Mouse (Mus musculus) ovary, adult 18-20 months (tissue): ENCODE results near the gene Olfr65.

Experiments
- DNase-seq: peaks from one replicate; pipeline ENCODE4 v3.0.0; 2022; ENCODE audit warnings: low spot score, mixed read lengths

Gene Olfr65

GRCm38 (mm10) chr7:103903187-103903586 is at the start of gene Olfr65:
Gene Olfr65, plus strand, starts transcription at chr7:103903487.
- DNase-seq, result no peak

- no peak for DNase-seq
Observed at GRCm38 (mm10) chr7:103854669-103855068, 48.6 kb upstream of the Olfr65 start.

- DNase-seq, result no peak
Observed at GRCm38 (mm10) chr7:103859076-103859475, 44.2 kb upstream of the Olfr65 start.

- DNase-seq, result peak; percentile 52
Observed at GRCm38 (mm10) chr7:103860855-103861254, 42.4 kb upstream of the Olfr65 start.

DNA sequence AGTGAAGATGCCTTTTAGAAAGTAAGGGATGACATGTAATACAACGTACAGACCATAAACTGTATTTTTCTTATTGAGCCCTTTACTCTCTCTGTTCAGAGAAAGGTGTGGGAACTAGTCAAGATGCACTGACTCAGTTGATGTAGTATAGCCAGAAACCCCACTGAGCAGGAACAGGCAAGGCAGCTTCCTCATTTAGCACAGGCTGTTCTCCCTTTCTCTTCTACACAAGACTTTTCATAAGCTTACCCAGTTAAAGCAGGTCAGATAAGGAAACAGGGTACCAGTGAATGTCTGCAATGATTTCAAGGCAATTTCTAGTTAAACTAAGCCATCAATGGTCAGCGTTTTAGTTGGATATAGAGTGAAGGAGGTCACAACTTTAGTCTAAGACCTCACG is 41.8 kb upstream of the Olfr65 start:
- DNase-seq, result no peak

DNA sequence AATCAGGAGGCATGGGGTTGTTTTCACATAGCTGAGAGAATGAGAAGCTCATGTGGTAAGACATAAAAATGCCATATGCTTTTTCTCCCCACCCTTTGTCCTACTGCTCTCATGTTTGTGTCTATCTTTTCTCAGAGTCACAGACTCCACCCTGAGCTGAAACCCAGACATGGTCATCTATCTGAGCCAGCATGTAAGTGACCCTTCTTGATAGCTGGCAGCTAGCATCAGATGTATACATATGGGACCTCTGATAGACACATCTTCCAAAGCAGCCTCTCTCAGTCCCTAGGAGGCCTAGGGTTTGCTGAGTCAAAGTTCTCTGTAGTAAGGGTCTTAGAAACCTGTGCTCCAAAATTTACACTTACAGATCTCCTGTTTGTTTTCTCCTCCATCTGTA is 37.6 kb upstream of the Olfr65 start:
- DNase-seq, result no peak

DNA sequence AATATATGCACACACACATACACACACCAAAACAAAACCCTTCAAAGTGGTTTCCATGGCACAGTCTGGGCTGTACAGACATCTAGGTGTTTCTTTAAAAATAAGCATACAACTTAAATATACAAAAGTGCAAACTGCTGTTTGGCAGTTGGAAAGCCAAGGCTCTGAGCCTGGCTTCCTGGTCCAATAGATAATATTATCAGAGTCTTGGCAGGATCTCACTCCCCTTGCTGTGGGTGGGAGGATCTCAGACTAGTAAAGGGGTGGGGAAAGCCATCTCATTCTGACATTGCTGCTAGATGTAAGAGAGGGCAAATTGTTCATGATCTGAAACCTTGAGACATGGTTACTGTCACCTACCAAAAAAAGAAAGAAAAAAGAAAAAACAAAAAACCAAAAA is 32.6 kb upstream of the Olfr65 start:
- DNase-seq, result no peak

- no peak for DNase-seq
Observed at GRCm38 (mm10) chr7:103873064-103873463, 30.2 kb upstream of the Olfr65 start.

DNA sequence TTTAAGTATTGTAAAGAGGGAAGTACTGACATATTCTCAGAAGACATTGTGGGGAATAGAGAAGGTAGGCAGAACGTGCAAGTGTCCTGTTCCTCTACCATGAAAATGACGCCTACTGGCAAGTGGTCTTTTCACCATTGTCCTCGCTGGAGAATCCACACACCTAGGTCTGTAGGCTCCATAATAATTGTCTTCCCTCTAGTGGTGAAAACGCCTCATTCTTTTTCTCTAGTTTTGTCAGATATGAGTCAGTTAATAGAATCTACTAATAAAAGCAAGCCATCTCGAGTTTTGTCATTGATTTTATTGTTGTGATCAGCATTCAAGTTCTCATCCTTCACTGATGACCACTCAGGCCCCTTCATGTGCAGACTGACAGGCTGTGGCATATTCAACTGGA is 28.8 kb upstream of the Olfr65 start:
- no peak for DNase-seq

- no peak for DNase-seq
Observed at GRCm38 (mm10) chr7:103877093-103877492, 26.2 kb upstream of the Olfr65 start.

DNA sequence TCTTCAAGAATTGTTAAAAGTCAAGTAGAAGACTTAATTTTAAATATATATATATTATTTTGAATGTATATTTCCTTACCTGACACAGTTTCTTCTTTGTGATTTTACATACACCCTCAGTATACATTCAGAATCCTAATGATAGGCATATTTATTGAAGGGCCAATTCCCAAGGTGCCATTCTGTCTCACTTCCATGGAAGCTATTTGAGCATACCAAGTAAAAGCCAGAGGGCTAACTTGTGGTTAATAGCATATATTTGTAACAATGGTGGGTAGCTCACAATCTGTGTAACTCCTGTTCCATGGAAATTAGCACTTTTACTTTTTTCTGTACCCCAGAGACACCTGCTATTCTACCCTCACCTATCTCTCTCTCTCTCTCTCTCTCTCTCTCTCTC is 17.1 kb upstream of the Olfr65 start, which contains the start of gene Olfr66:
Gene Olfr66 (minus strand): TSS at position 101 of the 400 bp plus-strand sequence.
- DNase-seq, result no peak

GRCm38 (mm10) chr7:103894385-103894784 is 8.9 kb upstream of the Olfr65 start, which contains the start of gene Olfr64:
Gene Olfr64, minus strand, starts transcription at chr7:103894485.
- DNase-seq, result no peak

DNA sequence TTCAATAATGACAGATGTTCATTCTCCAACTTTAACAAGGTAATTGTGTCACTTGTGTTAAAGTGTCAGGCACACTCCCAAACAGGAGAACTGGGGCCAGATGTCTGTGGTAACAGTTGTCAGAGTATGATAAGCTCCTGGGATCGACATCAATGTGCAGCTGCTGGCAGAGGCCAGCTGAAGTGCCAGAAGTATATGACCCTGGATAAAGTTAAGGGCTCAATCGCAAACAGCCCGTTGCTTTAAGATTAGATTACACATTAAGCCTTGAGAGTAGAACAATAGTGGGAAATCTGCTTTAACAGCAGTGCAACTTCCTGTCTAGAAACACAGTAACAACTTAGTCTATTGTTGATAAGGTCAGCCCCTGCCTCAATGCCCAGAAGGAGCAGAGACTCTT is 6.8 kb downstream of the Olfr65 start:
- DNase-seq, result peak; percentile 2

DNA sequence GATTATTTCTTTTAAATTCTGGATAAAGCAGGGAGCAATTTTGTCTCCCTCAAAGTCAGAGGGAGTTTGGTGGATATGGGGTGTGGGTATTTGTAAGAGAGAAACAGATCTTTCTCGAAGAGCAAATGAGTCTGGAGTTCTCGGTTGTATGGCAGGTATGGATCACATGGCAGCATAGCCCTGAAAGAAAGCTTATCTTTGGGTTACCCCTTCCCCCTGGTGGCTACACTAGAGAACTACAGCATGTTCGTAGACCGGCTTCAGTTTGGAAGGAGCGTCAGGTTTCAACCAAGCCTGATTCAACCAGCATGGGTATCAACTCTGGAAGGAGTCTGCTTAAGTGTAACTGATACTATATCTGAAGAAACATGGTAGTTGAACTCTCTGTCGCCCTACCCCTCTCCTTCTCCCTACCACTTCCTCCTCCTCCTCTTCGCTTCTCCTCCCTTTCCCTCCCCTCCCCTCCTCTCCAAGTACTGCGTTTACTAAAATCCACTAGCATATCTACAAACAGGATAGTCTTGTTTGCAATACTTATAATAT is 9.8 kb downstream of the Olfr65 start:
- no peak for DNase-seq

- DNase-seq, result no peak
Observed at GRCm38 (mm10) chr7:103915338-103915737, 12.1 kb downstream of the Olfr65 start.

GRCm38 (mm10) chr7:103928525-103928924 is 25.2 kb downstream of the Olfr65 start, which contains the start of gene Olfr631:
Gene Olfr631, plus strand, starts transcription at chr7:103928825.
- no peak for DNase-seq

- no peak for DNase-seq
Observed at GRCm38 (mm10) chr7:103934264-103934663, 31.0 kb downstream of the Olfr65 start, which contains the start of gene Olfr632. Gene Olfr632, plus strand, starts transcription at chr7:103934347.

DNA sequence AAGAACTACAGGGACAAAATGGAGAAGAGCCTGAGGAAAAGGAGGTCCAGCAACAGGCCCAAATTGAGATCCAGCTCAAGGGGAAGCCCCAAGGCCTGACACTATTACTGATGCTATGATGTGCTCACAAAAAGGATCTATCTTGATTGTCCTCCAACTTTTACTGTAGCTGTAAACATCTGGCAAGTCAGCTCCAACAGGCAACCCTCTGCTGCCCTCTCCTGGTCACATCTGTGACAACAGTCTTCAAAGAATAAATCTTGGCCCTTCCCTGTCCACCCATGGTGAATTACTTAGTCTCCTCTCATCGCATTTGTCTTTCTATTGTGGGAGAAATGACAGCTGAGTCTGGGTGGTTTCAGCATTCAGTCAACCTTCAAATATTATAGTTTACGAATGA is 39.4 kb downstream of the Olfr65 start:
- no peak for DNase-seq

GRCm38 (mm10) chr7:103944137-103944536 is 40.9 kb downstream of the Olfr65 start, which contains the start of gene Olfr633:
Gene Olfr633, plus strand, starts transcription at chr7:103944437.
- no peak for DNase-seq
